Mouse (Mus musculus) kidney, postnatal 25 days (tissue): Measurements from ENCODE around the gene Lmtk2.
A peak's percentile ranks its signal among the peaks of the same experiment; 100 is the strongest.

Experiments
- DNase-seq, 2 experiments: peaks; one replicate each; pipeline ENCODE4 v3.0.0; 2021; ENCODE audit warnings: mixed read lengths in 2 of 2

The Lmtk2 gene

GRCm38 (mm10) chr5:144112574-144113438 is 12.6 kb downstream of the Lmtk2 start:
- peak; percentile 43 to 57 for DNase-seq

- DNase-seq, result peak in 1 of 2 experiments; percentile 27
Observed at GRCm38 (mm10) chr5:144114068-144114467, 13.8 kb downstream of the Lmtk2 start.

- no peak for DNase-seq
Observed at GRCm38 (mm10) chr5:144114970-144115627, 14.9 kb downstream of the Lmtk2 start.

DNA sequence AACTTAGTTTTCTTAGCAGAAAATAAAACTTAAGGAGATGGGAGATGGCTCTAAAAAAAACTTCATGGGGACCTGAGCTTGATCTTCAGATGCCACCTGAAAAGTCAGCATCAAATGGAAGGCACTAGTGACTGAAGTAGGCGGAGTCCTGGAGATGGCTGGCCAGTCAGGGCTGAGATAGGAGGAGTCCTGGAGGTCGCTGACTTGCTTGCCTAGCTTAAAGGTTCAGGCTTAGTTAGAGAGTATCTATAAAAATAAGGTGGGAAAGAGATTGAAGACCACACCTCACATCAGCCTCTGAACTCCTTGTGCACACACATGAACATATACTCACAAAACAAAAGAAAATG is 15.4 kb downstream of the Lmtk2 start:
- peak in 1 of 2 experiments; percentile 41 for DNase-seq

- DNase-seq, result no peak
Observed at GRCm38 (mm10) chr5:144118271-144118670, 18.0 kb downstream of the Lmtk2 start.

DNA sequence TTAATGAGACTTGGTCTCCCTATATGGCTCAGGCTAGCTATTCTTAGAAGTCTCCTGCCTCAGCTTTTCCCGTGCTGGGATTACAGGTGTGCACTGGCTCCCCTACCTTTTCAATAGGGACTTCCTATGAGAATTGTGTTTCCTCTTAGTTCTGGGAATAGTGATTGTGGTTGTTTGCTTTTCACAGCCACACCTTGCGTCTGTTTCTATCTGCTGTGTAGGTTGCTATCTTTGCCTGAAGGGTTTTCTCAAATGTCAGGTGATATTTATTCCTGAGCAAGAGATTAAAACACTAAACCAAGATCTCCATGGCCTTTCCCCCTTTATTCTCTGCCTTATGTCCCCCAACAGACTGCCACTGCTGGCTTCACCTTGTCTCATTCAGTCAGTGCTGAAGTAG is 19.1 kb downstream of the Lmtk2 start:
- DNase-seq, result no peak

- DNase-seq, result no peak
Observed at GRCm38 (mm10) chr5:144121489-144121888, 21.3 kb downstream of the Lmtk2 start.

DNA sequence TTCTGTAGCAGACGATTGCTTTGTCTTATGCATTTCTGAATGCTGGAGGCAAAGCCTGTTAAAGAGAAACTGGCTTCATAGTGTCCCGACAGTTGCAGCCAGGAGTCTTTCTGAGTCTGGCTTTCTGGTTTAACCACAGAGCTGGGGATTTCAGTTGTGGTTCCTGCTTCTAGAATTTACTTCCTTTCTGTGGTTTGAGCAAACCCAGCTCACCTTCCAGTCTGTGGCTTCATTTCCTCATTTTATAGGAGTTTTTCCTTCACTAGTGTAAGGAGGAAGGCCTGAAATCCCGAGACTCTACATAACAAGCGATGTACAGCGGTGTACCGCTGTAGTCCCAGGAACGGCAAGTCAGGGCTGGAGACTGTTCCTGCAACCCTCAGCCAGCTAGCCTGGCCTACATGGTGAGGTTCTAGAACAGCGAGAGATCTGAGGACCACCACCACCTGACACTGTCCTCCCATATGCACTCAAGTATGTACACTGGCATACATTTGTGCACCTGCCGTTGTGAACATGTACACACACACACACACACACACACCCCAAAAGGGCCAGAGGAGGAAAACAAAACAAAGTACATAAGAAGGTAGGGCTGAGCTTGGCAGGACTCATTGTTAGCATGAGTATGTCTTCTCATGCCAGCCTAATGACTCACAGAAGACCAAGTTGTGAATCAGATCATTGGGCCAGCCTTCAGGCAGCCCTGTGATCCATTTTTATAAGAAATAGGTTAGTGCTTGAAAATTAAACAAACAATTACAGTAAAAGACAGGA is 25.9 kb downstream of the Lmtk2 start:
- no peak for DNase-seq

DNA sequence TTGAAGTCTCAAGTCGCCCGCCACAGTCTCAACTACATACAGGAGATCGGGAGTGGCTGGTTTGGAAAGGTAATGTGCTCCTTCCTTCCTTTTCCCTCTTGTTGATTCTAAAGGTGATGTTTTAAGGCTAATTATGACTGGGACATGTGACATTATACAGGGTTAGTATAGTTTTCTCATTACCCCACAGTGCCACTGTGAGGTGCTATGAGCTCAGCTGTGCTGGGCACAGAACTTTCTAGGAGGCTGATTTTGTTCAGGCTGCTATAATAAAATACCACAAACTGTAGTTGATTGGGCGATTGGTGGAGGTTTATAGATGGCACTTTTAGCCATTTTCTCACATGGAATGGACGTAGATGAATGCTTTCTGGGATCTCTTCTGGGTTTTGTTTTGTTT is 43.3 kb downstream of the Lmtk2 start:
- DNase-seq, result no peak

DNA sequence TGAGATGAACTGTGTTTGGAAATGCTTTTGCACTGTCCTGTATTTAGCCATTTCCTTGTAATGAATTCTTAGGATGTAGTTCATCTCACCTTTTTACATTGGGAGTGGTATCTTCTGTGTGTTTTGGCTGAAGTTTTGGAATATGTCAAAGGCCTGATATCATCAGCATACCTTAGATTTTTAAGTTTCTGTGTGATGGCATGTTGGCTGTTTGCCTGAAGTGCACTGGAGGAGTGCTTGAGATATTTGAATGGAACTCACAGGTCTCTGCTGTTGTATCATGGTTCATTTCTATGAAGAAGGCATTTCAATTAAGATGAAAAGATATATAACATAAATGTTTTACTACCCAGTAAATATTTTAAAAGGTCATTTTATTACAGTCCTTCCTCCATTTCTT is 46.7 kb downstream of the Lmtk2 start:
- DNase-seq, result no peak

- no peak for DNase-seq
Observed at GRCm38 (mm10) chr5:144149530-144149929, 49.3 kb downstream of the Lmtk2 start.

DNA sequence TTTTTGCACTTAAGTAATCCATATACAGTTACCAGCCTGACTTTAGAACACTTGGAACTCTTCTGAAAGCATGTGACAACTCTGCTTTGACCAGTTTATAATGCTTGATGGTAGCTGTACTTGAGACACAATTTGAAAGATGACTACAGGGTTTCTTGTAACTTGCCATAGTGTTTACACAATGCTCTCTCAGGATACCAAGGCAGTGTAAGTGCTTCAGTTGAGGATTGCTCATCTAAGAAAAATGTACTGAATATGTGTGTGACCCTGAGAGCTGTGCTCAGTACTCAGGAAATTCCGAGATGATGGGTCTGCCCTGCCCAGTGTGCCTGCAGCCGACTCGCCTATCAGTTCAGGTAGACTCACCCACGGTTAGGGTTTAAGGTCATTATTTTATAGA is 51.0 kb downstream of the Lmtk2 start:
- no peak for DNase-seq

DNA sequence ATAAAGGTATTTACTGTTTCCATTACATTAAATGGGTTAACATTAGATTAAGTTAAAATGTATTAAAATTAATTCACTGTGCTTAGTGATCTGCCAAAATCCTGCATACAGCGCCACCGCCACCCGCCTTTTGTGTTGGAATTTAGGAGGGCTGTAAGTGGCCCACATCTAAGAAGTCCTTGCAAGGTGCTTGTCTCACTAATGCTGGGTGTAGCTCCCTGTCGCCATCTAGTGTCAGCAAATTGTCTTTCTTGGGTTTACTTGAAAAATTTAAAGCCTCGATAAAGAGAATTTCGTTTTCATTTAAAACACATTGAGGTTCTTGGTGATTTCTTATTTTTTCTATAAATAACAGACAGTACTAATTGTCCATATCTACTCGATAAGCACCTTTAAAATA is 54.3 kb downstream of the Lmtk2 start:
- DNase-seq, result peak; percentile 68 to 83

GRCm38 (mm10) chr5:144158604-144159003 is 58.4 kb downstream of the Lmtk2 start:
- peak; percentile 94 for DNase-seq

DNA sequence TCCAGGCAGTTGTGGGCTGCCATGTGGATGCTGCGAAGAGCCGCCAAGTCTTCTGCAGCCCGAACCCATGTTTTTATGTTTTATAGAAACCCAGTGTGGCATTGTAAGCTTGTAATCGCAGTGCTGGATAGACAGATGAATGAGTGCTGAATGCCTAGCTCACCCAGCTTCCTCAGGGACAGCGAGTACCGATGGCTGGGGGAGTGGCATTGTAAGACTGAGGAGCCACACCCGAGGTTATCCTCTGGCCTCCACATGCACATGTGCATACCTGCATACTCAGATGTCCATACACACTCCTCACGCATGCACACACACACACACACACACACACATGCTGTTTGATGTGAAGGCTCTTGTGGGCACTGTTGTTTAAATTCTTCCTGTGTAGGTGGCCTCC is 58.9 kb downstream of the Lmtk2 start:
- no peak for DNase-seq

GRCm38 (mm10) chr5:144162080-144162812 is 62.0 kb downstream of the Lmtk2 start:
- no peak for DNase-seq

DNA sequence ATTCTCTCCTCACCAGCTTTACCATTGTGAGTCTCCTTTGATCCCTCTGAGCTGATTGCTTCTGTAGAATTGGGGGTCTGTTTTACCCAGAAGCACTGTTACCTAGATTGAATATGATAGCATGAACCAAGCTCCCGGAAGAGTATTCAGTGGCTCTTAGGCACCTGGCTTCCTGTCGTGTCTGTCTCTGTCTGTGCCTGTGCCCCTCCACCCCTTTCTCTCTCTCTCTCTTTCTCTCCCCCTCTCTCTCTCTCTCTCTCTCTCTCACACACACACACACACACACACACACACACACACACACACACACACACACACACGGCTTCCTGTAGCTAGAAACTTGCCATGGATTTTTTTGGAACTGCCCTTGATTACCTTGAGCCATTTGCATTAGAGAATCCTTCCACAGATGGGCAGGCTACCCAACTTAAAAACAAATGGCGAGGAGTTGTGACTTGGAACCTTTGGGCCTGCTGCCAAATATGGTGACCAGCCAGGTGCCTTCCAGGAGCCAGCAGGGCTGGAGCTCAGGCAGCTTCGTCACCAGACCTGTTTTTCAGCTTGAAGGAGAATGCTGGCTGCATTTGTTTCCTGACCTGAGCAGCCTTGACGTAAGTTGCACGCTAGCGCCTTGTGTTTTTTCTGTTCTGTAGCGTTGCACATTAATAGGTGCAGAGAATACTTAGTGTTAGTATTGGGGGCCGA is 62.7 kb downstream of the Lmtk2 start:
- DNase-seq, result peak; percentile 90 to 93

DNA sequence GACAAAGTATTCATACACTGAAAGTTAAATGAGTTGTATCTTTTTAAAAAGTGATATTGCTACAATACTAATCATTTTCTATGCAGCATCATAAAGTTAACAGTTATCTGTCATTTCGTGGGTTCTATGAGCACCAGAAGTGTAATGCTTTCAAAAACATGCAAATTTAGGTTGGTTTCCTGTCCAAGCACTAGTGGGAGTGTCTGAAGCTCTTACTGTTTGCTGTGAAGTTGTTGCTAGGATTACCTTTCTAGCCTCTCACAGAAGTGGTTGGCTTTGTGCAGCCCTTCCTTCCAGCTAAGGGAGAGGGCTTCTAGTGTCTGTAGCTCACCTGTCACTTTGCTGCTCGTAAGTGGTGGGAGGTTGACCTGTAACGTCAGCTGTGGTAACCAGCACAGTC is 65.5 kb downstream of the Lmtk2 start:
- no peak for DNase-seq

DNA sequence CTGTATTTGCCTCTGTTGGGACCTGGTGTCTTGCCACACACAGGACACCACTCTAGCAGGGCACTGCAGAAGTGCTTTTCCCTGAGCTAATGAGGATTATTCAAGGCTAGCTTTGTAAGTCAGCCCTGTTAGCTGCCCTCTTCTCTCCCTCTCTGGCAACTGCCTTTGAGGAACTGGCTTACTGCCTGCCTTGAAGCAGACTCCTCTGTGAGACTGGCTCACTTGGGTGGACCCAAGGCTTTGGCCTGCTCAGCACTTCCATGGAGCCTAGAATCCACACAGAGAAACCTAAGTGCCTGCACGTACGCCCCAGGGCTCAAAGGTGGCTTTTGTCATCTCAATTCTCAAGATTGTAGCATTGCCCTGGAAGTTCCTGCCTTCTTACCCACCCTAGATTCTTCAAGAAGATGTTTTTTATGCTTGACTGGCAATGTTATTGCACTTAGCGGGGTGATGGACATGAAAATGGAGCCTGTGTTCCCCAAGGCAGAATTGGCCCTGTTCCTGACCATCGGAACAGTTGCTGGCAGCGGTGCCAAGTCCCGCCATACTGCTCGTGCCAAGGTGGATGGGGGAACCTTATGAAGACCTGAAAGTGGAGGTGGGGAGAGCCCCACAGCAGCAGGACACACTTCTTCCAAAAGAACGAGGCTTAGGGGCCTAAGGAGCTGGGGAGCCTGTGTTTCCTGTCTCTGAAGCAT is 69.2 kb downstream of the Lmtk2 start:
- peak; percentile 57 to 72 for DNase-seq

GRCm38 (mm10) chr5:144173648-144174047 is 73.4 kb downstream of the Lmtk2 start:
- DNase-seq, result no peak

DNA sequence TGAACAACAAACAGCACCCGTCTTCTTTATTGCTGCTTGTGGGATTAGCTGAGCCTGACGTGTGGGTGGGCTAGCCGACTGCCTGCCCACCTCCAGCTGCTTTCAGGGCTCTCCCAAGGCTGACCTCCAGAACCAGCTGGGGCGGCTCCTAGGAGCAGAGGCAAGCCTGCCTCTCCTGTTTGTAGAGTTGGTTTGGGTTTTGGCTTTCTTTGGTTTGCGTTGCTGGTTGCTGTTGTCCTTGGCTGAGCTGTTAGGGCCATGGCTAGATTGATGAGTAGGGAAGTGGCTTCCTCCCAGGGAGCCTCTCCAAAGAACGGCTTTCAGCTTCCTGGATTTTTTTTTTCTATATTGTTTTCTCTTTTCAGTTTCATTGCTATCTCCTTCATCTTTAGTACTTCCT is 78.0 kb downstream of the Lmtk2 start:
- DNase-seq, result no peak

DNA sequence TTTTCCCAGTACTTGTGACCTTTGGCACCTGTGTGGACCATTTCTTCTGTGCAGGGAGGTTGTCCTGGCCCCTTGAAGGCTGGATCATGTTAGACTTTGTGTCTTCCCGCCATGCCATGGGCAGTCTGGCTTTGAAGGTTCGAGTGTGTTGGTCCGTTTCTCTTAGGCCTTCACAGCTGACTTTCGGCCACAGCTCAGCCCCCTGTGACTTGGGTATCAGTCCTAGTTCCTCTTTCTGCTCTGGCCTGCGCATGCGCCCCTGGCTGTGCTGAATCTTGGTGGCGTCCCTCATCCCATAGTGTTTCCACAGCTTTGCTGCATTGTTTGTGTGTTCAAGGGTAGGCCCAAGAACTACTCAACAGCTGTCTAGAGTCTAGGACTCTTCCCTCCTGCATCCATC is 81.0 kb downstream of the Lmtk2 start:
- DNase-seq, result no peak
